Mouse (Mus musculus): ENCODE data around the gene Plekhb1. TPM values are rescaled to one million over a fixed set of nuclear protein-coding genes. Genes with fewer than 3 reads are reported as not detected.

The Plekhb1 gene
- total RNA-seq (2012; rRNA removed), result 4.4 and 4.7 TPM in 2 replicates

GRCm38 (mm10) chr7:100662231-100662630 is at the start of gene Plekhb1:
Gene Plekhb1, minus strand, starts transcription at chr7:100662414.
- Histone ChIP-seq H3K27ac (ENCODE audit: insufficient read depth, low read depth, low read length, poor library complexity, severe bottlenecking) (no peak within 1 kb of the TSS), H3K4me1 (ENCODE audit: control insufficient read depth in 2 of 2, insufficient read depth in 2 of 2, low read length in 2 of 2, poor library complexity in 1 of 2) (peaks cover 3 to 7% of the 10 kb centered on the region in 2 experiments; a peak in 2 of 4 replicates), H3K9me3 (ENCODE audit: control insufficient read depth, insufficient read depth, low read depth, low read length) (no peaks in the 10 kb centered on the region), H3K9ac (ENCODE audit: insufficient read depth, low read depth, low read length, poor library complexity, severe bottlenecking) (no peak within 1 kb of the TSS; the same call in 1 of the 2 replicates), H3K4me3 (ENCODE audit: insufficient read depth in 1 of 2, low read depth in 1 of 2, low read length in 2 of 2, poor library complexity in 1 of 2, severe bottlenecking in 1 of 2) (no peak within 1 kb of the TSS), H3K36me3 (ENCODE audit: control insufficient read depth, insufficient read depth, low read length, poor library complexity, severe bottlenecking) (no peaks in the 10 kb centered on the region)
- no peak for DNase-seq (ENCODE audit: low read depth, low spot score)
- in situ Hi-C loops (cut with MboI; ENCODE audit: low sequenced_read_pairs in 2 of 2, unreplicated experiment in 2 of 2), result no loop called here
- no peak for TF ChIP-seq MAFK (IDR thresholded peaks at IDR 0.05; ENCODE audit: insufficient read depth, low read depth, low read length)
- TF ChIP-seq CHD2 (IDR thresholded peaks at IDR 0.05; ENCODE audit: low read depth, low read length), result no peak
- no peak for TF ChIP-seq ZC3H11A (IDR thresholded peaks at IDR 0.05; ENCODE audit: borderline replicate concordance, low read depth, low read length)
- TF ChIP-seq HCFC1 (IDR thresholded peaks at IDR 0.05; ENCODE audit: borderline replicate concordance, insufficient read depth, low read length), result no peak
- TF ChIP-seq ZNF384 (IDR thresholded peaks at IDR 0.05; ENCODE audit: low read depth, low read length), result no peak

- in situ Hi-C loops (cut with MboI; ENCODE audit: low sequenced_read_pairs in 2 of 2, unreplicated experiment in 2 of 2), result no loop called here
- H3K9me3 ChIP-seq (ENCODE audit: control insufficient read depth, insufficient read depth, low read depth, low read length), result no peaks in the 10 kb centered on the region
Observed at GRCm38 (mm10) chr7:100706883-100707480, 44.8 kb upstream of the Plekhb1 start.

GRCm38 (mm10) chr7:100706143-100706841 is 44.1 kb upstream of the Plekhb1 start, which contains the start of gene Fam168a:
Gene Fam168a, plus strand, starts transcription at chr7:100706635.
- DNase-seq (ENCODE audit: low read depth, low spot score), result peak; percentile 93
- peak within 1 kb of the TSS; percentile 97 for H3K9ac ChIP-seq (ENCODE audit: insufficient read depth, low read depth, low read length, poor library complexity, severe bottlenecking)
- no peaks in the 10 kb centered on the region for H3K36me3 ChIP-seq (ENCODE audit: control insufficient read depth, insufficient read depth, low read length, poor library complexity, severe bottlenecking)
- TF ChIP-seq HCFC1 (IDR thresholded peaks at IDR 0.05; ENCODE audit: borderline replicate concordance, insufficient read depth, low read length), result peak; percentile 95
- no peak for TF ChIP-seq CHD2 (IDR thresholded peaks at IDR 0.05; ENCODE audit: low read depth, low read length)
- TF ChIP-seq MAFK (IDR thresholded peaks at IDR 0.05; ENCODE audit: insufficient read depth, low read depth, low read length), result 0 out of 2 replicates have a peak, but pooled peaks have one; percentile 50
- peak within 1 kb of the TSS; percentile 99 for H3K27ac ChIP-seq (ENCODE audit: insufficient read depth, low read depth, low read length, poor library complexity, severe bottlenecking)
- peak within 1 kb of the TSS; percentile 88 to 100 for H3K4me3 ChIP-seq (ENCODE audit: insufficient read depth in 1 of 2, low read depth in 1 of 2, low read length in 2 of 2, poor library complexity in 1 of 2, severe bottlenecking in 1 of 2)
- in situ Hi-C loops (cut with MboI; ENCODE audit: low sequenced_read_pairs in 2 of 2, unreplicated experiment in 2 of 2), result no loop called here
- no peaks in the 10 kb centered on the region for H3K9me3 ChIP-seq (ENCODE audit: control insufficient read depth, insufficient read depth, low read depth, low read length)
- peaks cover 12% of the 10 kb centered on the region in 2 experiments for H3K4me1 ChIP-seq (ENCODE audit: control insufficient read depth in 2 of 2, insufficient read depth in 2 of 2, low read length in 2 of 2, poor library complexity in 1 of 2)

More at GRCm38 (mm10) chr7:100706883-100707480, 44.8 kb upstream of the Plekhb1 start:
- Histone ChIP-seq H3K27ac (ENCODE audit: insufficient read depth, low read depth, low read length, poor library complexity, severe bottlenecking) (peak overlapping the region; percentile 99), H3K4me1 (ENCODE audit: control insufficient read depth in 2 of 2, insufficient read depth in 2 of 2, low read length in 2 of 2, poor library complexity in 1 of 2) (peaks cover 10 to 12% of the 10 kb centered on the region in 2 experiments), H3K9ac (ENCODE audit: insufficient read depth, low read depth, low read length, poor library complexity, severe bottlenecking) (peak overlapping the region; percentile 97), H3K4me3 (ENCODE audit: insufficient read depth in 1 of 2, low read depth in 1 of 2, low read length in 2 of 2, poor library complexity in 1 of 2, severe bottlenecking in 1 of 2) (peak overlapping the region; percentile 88 to 100), H3K36me3 (ENCODE audit: control insufficient read depth, insufficient read depth, low read length, poor library complexity, severe bottlenecking) (no peaks in the 10 kb centered on the region)
- TF ChIP-seq MAFK (IDR thresholded peaks at IDR 0.05; ENCODE audit: insufficient read depth, low read depth, low read length) (no peak), CHD2 (IDR thresholded peaks at IDR 0.05; ENCODE audit: low read depth, low read length) (no peak), ZNF384 (IDR thresholded peaks at IDR 0.05; ENCODE audit: low read depth, low read length) (no peak)
- DNase-seq (ENCODE audit: low read depth, low spot score), result no peak

GRCm38 (mm10) chr7:100699771-100700770 is 37.9 kb upstream of the Plekhb1 start:
- no peak overlapping the region for H3K4me3 ChIP-seq (ENCODE audit: insufficient read depth in 1 of 2, low read depth in 1 of 2, low read length in 2 of 2, poor library complexity in 1 of 2, severe bottlenecking in 1 of 2)
- no peak overlapping the region for H3K9ac ChIP-seq (ENCODE audit: insufficient read depth, low read depth, low read length, poor library complexity, severe bottlenecking)
- in situ Hi-C loops (cut with MboI; ENCODE audit: low sequenced_read_pairs in 2 of 2, unreplicated experiment in 2 of 2), result no loop called here
- H3K36me3 ChIP-seq (ENCODE audit: control insufficient read depth, insufficient read depth, low read length, poor library complexity, severe bottlenecking), result no peaks in the 10 kb centered on the region
- peak overlapping the region; percentile 91; the same call in 1 of the 2 replicates for H3K27ac ChIP-seq (ENCODE audit: insufficient read depth, low read depth, low read length, poor library complexity, severe bottlenecking)
- TF ChIP-seq ZNF384 (IDR thresholded peaks at IDR 0.05; ENCODE audit: low read depth, low read length) (no peak), ZC3H11A (IDR thresholded peaks at IDR 0.05; ENCODE audit: borderline replicate concordance, low read depth, low read length) (no peak), MAFK (IDR thresholded peaks at IDR 0.05; ENCODE audit: insufficient read depth, low read depth, low read length) (no peak), HCFC1 (IDR thresholded peaks at IDR 0.05; ENCODE audit: borderline replicate concordance, insufficient read depth, low read length) (no peak), CHD2 (IDR thresholded peaks at IDR 0.05; ENCODE audit: low read depth, low read length) (no peak)
- DNase-seq (ENCODE audit: low read depth, low spot score), result peak; percentile 66
- H3K9me3 ChIP-seq (ENCODE audit: control insufficient read depth, insufficient read depth, low read depth, low read length), result no peaks in the 10 kb centered on the region
- H3K4me1 ChIP-seq (ENCODE audit: control insufficient read depth in 2 of 2, insufficient read depth in 2 of 2, low read length in 2 of 2, poor library complexity in 1 of 2), result peaks cover 4 to 18% of the 10 kb centered on the region in 2 experiments
